Mouse (Mus musculus) limb, embryonic 12.5 days (tissue): ENCODE measurements around the gene Vgf. TPM values are rescaled to one million over a fixed set of nuclear protein-coding genes. Genes with fewer than 3 reads are reported as not detected.

Experiments used
- ATAC-seq: fragments of 200-750 bp; cut with Nextera tagmentation; 2 replicates; pipeline ENCODE4 v1.8.0; 2017; ENCODE audit warnings: low read depth, moderate TSS enrichment; ENCODE audit not compliant: insufficient number of reproducible peaks, insufficient read depth, low FRiP score, low TSS enrichment
- H3K27ac ChIP-seq: fragments of 300-500 bp; sonication (generic); 2 replicates; pipeline ENCODE4 v1.5.1; 2016; ENCODE audit warnings: mild to moderate bottlenecking, moderate library complexity
- H3K27me3 ChIP-seq: fragments of 300-500 bp; sonication (generic); 2 replicates; pipeline ENCODE4 v1.6.1; 2016; ENCODE audit warnings: mild to moderate bottlenecking, moderate library complexity
- H3K36me3 ChIP-seq: fragments of 300-500 bp; sonication (generic); 2 replicates; pipeline ENCODE4 v1.6.1; 2016; ENCODE audit warnings: mild to moderate bottlenecking, moderate library complexity
- H3K4me1 ChIP-seq: fragments of 300-500 bp; sonication (generic); replicated peaks from 2 replicates; pipeline ENCODE4 v1.6.1; 2016
- H3K4me2 ChIP-seq: fragments of 300-500 bp; sonication (generic); 2 replicates; pipeline ENCODE4 v1.6.1; 2016; ENCODE audit warnings: mild to moderate bottlenecking, moderate library complexity
- H3K4me3 ChIP-seq: fragments of 300-500 bp; sonication (generic); replicated peaks from 2 replicates; pipeline ENCODE4 v1.5.1; 2016; ENCODE audit warnings: mild to moderate bottlenecking
- H3K9ac ChIP-seq: fragments of 300-500 bp; sonication (generic); replicated peaks from 2 replicates; pipeline ENCODE4 v1.6.1; 2016; ENCODE audit warnings: mild to moderate bottlenecking, moderate library complexity
- H3K9me3 ChIP-seq: fragments of 300-500 bp; sonication (generic); 2 replicates; pipeline ENCODE4 v1.6.1; 2016; ENCODE audit warnings: mild to moderate bottlenecking, moderate library complexity
- WGBS: fragments of 180-500 bp; shearing (Covaris S2); methylation state at CpG from one replicate; pipeline ENCODE4 v1.1.7; 2016; 5-methylcytosine and 5-hydroxymethylcytosine counted together
- polyA plus RNA-seq: library from polyadenylated mRNA; unstranded; fragments of >200 nt; fragmentation: Nextera tagmentation; extraction: Ambion mirVana; gene quantifications from 2 replicates; pipeline ENCODE4 v1.2.1, GENCODE M21; 2016

Gene Vgf
- polyA plus RNA-seq, 1 experiment from 2014 or later = 0.25 TPM

DNA sequence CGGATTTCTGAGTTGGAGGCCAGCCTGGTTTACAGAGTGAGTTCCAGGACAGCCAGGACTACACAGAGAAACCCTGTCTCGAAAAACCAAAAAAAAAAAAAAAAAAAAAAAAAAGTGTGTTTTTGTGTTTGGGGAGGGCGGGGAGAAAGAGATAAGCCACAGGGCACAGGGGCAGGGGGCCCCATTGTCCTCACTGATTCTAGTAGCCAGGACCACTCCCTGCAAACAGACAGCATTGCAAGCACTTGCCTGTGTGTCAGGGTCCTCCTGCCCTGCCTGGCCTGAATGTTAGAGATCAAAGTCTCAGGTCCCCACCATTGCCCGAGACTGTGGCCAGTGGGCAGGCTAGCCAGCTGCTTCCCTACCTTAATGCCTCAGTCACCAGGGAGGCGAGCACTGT lies 26.7 kb upstream of the Vgf start:
- H3K36me3 ChIP-seq = peaks cover 19% of the 10 kb centered on the region
- H3K27ac ChIP-seq = no peak overlapping the region
- H3K9me3 ChIP-seq = no peaks in the 10 kb centered on the region
- 61% methylated on average over 5 of the region's 5 CpGs for WGBS
- no peaks in the 10 kb centered on the region for H3K27me3 ChIP-seq
- no peak for ATAC-seq
- H3K4me2 ChIP-seq = no peak overlapping the region
- 0 out of 2 replicates have a peak, but pooled peaks cover 4% of the 10 kb centered on the region for H3K4me1 ChIP-seq
- no peak overlapping the region for H3K9ac ChIP-seq
- no peak overlapping the region for H3K4me3 ChIP-seq

DNA sequence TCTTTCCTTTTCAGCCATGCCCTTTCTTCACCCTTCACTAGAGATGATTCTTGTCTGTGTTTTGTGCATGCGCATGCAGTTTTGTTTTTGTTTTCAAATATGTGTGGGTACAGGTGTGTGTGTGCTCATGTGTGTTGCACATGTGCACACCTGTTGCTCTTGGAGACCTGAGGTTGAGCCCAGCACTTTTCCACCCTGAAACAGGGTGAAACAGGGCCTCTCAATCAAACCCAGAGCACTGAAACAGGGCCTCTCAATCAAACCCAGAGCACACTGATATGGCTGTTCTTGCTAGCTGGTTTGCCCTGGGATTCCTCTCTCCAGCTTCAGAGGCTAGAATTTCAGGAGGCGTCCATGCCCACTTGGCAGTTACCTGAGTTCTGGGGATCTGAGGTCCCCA lies 25.6 kb upstream of the Vgf start:
- H3K27ac ChIP-seq = no peak overlapping the region
- ATAC-seq = no peak
- no peaks in the 10 kb centered on the region for H3K27me3 ChIP-seq
- 0 out of 2 replicates have a peak, but pooled peaks cover 4% of the 10 kb centered on the region for H3K4me1 ChIP-seq
- H3K9me3 ChIP-seq = no peaks in the 10 kb centered on the region
- no peak overlapping the region for H3K9ac ChIP-seq
- WGBS = 83% methylated on average over 2 of the region's 2 CpGs
- H3K36me3 ChIP-seq = peaks cover 8% of the 10 kb centered on the region
- H3K4me2 ChIP-seq = no peak overlapping the region
- H3K4me3 ChIP-seq = no peak overlapping the region

DNA sequence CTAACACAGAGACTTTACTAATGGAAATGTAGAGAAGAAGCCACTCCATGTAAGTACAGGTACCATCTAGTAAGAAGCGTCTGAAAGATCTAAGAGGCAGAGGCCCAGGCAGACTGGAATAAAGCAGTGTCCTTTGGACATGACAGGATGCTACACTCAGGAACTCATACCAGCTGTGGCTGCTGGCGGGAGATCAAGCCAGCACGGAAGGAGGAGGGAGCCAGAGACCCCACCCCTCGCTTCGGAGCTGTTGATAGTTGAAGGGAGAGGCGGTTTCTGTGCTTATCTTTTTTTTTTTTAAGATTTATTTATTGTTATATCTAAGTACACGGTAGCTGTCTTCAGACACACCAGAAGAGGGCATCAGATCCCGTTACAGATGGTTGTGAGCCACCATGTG lies 18.9 kb upstream of the Vgf start:
- 69% methylated on average over 8 of the region's 8 CpGs for WGBS
- Histone ChIP-seq H3K36me3 (no peaks in the 10 kb centered on the region), H3K4me3 (no peak overlapping the region), H3K4me1 (no peaks in the 10 kb centered on the region), H3K27me3 (peaks cover 3% of the 10 kb centered on the region; the same call in 1 of the 2 replicates), H3K9me3 (no peaks in the 10 kb centered on the region), H3K27ac (no peak overlapping the region), H3K9ac (no peak overlapping the region), H3K4me2 (no peak overlapping the region)
- ATAC-seq = no peak

DNA sequence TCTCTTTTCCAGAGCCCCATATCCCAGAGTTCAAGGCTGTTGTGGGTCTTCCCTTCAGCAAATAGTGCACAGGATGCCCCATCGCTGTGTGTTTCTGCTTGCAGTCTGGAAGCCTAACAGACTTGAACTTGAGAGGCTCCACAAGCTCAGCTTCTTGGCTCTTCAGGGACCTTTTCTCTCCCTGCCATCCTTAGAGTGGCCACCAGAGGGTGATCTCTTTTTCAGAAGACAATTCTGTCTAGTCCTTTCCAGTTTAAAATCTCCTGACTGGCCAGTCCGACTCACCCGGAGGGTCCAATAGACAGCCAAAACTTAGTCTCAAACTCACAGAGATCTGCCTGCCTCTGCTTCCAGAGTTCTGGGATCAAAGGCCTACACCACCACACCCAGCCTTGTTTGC lies 16.2 kb upstream of the Vgf start:
- WGBS = 45% methylated on average over 3 of the region's 3 CpGs
- no peaks in the 10 kb centered on the region for H3K4me1 ChIP-seq

DNA sequence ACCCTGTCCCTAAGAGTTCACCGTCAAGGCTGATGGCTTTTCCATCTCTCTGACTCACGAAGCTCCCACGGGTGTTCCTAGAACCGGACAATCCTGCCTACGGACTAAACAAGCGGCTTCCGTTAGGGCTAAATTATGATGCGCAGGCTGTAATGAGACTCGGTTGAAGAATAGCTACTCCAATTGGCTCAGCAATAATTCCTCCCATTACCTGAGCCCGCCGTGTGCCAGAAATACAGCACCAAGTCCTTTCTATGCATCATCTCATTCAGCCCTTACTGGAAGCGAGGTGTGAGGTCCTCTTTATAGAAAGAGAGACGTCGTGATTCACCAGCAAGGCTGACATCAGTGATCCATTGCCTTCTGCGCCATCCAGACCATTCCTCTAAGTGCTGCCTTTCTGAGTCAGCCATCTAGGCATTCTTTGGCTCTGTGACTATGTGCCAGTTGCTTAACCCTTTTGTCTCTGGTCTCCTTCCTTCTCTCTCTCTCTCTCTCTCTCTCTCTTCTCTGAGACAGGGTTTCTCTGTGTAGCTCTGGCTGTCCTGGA lies 13.7 kb upstream of the Vgf start:
- WGBS = 76% methylated on average over 15 of the region's 15 CpGs
- Histone ChIP-seq H3K27me3 (peaks cover 3% of the 10 kb centered on the region; the same call in 1 of the 2 replicates), H3K9ac (no peak overlapping the region), H3K36me3 (no peaks in the 10 kb centered on the region), H3K4me1 (no peaks in the 10 kb centered on the region), H3K4me2 (no peak overlapping the region), H3K27ac (no peak overlapping the region), H3K9me3 (no peaks in the 10 kb centered on the region), H3K4me3 (no peak overlapping the region)
- ATAC-seq = no peak

More for the DNA sequence above, 16.2 kb upstream of the Vgf start:
- no peak overlapping the region for H3K27ac ChIP-seq
- H3K4me3 ChIP-seq = no peak overlapping the region
- ATAC-seq = no peak
- H3K36me3 ChIP-seq = no peaks in the 10 kb centered on the region
- no peak overlapping the region for H3K9ac ChIP-seq
- peaks cover 3% of the 10 kb centered on the region; the same call in 1 of the 2 replicates for H3K27me3 ChIP-seq
- no peak overlapping the region for H3K4me2 ChIP-seq
- H3K9me3 ChIP-seq = no peaks in the 10 kb centered on the region

DNA sequence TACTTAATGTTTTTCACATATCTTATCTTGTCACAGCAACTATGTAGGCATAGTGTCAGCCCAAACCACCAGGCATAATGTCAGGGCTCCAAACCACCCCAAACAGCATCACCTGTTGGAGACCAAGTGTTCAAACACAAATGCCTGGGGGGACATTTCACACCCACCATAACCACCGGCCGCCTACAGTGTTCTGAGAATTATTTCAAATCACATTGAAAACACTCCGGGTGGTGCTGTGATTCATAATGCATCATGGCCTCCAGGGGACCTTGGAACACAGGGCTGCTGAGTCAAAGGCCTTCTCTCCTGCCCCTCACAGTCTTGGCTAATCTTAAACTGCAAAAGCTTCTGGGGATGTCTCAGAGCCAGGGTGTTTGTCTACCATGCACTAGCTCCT lies 10.3 kb upstream of the Vgf start:
- H3K9ac ChIP-seq = no peak overlapping the region
- no peak for ATAC-seq
- H3K9me3 ChIP-seq = no peaks in the 10 kb centered on the region
- H3K4me3 ChIP-seq = no peak overlapping the region
- 86% methylated on average over 3 of the region's 3 CpGs for WGBS
- peaks cover 9% of the 10 kb centered on the region for H3K27me3 ChIP-seq
- no peak overlapping the region for H3K4me2 ChIP-seq
- no peak overlapping the region for H3K27ac ChIP-seq
- H3K4me1 ChIP-seq = no peaks in the 10 kb centered on the region
- no peaks in the 10 kb centered on the region for H3K36me3 ChIP-seq

DNA sequence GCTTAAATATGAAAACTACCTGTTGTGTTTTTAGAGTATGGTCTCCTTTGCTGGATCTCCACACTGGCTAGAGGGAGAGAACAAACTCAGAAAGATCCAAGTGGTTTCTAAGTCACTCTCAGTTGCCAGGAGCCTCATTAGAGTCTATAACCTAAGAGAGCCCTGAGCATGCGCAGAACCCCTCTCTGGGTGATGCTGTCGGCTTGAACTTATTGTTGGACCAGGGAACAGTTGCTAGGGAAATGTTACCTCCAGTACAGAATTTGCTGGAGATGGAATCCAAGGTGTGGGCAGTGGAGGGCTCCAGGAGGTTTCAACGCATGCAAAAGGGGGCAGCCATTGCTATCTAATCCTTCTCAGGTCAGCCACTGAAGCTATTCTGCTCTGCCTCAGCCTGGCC lies 1.9 kb upstream of the Vgf start:
- no peak overlapping the region for H3K4me2 ChIP-seq
- peaks cover 64% of the 10 kb centered on the region for H3K27me3 ChIP-seq
- WGBS = 57% methylated on average over 3 of the region's 3 CpGs
- H3K4me1 ChIP-seq = peaks cover 6% of the 10 kb centered on the region; the same call in 1 of the 2 replicates
- H3K36me3 ChIP-seq = no peaks in the 10 kb centered on the region
- H3K4me3 ChIP-seq = no peak overlapping the region
- no peaks in the 10 kb centered on the region for H3K9me3 ChIP-seq
- no peak for ATAC-seq
- H3K27ac ChIP-seq = no peak overlapping the region
- H3K9ac ChIP-seq = no peak overlapping the region

DNA sequence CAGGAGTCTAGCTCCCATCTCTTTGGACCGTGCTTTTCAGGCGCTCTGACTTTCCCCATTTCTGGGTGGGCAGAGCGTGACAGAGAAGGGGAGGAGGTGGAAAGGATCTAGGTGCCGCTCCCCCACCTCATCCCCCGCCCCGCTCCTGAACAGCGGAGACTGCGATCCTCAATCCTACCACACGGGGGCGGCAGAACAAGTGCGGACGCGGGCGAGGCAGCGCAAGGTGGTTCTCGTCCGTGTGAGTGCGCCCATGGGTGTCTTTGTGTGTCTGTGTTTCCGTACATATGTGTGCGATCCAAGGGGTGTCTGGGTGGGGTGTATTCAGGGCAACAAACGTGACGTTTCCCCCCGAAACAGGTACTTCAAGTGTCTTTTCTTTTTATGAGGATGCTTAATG lies 1.1 kb upstream of the Vgf start:
- Histone ChIP-seq H3K4me3 (no peak overlapping the region), H3K27ac (no peak overlapping the region), H3K9ac (no peak overlapping the region), H3K4me2 (no peak overlapping the region), H3K9me3 (no peaks in the 10 kb centered on the region), H3K36me3 (no peaks in the 10 kb centered on the region), H3K4me1 (peaks cover 12% of the 10 kb centered on the region), H3K27me3 (peaks cover 70% of the 10 kb centered on the region)
- under 1% methylated on average over 23 of the region's 23 CpGs for WGBS
- ATAC-seq = no peak

DNA sequence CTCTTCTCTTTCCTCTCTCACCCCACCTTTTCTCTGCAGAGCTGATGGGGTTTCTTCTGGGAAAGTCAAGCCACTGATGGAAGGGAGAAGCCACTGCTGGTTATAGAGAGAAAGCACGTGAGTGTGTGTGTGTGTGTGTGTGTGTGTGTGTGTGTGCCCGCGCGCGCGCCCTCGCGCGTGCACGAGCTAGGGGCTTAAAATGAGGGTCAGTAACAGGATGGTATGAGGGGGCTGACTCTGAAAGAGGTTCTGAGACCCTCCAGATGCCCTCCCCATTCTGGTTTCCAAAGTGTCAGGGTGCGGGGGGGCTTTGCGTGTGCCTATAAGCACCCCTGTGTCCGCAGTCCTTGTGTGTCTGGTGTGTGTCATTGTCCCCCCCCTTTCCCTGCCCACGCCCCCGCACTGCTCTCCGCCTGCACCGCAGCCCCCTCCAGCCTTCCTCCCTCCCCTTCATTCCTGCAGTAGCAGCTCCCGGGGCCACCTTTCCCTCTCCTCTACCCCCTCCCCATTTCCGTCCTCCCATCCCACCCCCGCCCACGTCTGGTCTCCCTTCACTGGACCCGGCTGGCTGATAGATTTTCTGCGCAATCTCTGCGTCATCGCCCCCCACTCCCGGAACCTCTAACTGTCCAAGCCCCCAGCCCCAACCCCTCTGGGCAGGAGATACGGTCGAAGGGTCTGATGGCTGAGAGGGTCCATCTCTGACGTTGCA lies 2.5 kb downstream of the Vgf start:
- Histone ChIP-seq H3K4me1 (peaks cover 39% of the 10 kb centered on the region), H3K9ac (no peak overlapping the region), H3K4me2 (no peak overlapping the region), H3K36me3 (no peaks in the 10 kb centered on the region), H3K27ac (no peak overlapping the region), H3K4me3 (0 out of 2 replicates have a peak overlapping the region, but pooled peaks have one; percentile 3), H3K27me3 (peaks cover 99% of the 10 kb centered on the region), H3K9me3 (no peaks in the 10 kb centered on the region)
- ATAC-seq = no peak
- 5% methylated on average over 29 of the region's 29 CpGs for WGBS

DNA sequence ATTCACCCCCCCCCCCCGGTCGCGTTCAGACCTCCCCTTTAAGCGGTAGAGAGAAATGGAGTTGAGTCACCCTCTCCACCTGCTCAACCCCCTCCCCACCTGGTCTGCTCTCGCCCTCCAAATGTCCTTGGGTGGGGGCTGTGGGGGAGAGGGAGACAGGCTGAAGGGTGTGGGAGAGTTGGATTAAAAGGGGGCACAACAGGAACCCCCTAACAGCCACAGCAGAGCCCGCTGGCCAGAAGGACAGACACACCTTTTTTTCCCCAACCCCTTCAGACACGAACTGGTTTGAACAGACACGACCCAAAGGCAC lies 3.0 kb downstream of the Vgf start:
- no peak for ATAC-seq
- Histone ChIP-seq H3K27me3 (peaks cover 99% of the 10 kb centered on the region), H3K4me3 (peak overlapping the region; percentile 35), H3K4me2 (peak overlapping the region; percentile 63), H3K27ac (no peak overlapping the region), H3K9ac (no peak overlapping the region), H3K9me3 (no peaks in the 10 kb centered on the region), H3K4me1 (peaks cover 39% of the 10 kb centered on the region), H3K36me3 (no peaks in the 10 kb centered on the region)
- 0% methylated on average over 8 of the region's 8 CpGs for WGBS

DNA sequence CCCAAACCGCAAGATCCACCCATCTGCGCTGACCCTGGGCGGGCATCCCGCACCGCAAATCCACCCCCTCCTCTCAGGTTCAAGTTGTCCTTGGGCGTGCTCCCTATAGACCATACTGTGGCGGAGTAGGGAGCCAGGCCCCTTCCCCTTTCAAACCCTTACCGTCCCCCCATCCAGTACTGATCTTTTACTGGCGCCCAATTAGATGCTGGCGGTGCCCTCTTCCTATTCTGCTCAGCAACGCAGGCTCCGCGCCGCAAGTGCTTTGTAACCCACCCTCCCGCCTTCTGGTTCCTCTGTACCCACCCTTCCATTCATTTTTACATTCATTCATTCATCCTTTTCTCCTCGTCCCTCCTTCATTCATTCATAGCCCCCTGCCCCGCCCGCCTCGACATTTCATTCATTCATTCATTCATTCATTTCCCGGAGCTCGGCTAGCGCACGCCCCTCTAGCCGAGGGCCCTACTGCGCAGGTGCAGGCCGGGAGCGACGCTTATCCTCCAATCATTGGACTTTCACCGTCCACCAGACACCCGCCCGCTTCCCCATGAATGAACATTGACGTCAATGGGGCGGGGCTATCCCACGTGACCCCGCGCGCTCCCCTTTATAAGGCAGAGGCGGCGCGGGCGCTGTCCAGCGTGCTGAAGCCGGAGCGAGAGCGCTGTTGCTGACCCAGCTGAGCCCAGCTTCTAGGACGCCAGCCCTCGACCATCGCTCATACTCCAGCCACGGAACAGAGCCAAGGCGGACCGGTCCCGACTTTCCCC lies 3.6 kb downstream of the Vgf start:
- Histone ChIP-seq H3K4me3 (peak overlapping the region; percentile 35), H3K9ac (no peak overlapping the region), H3K9me3 (no peaks in the 10 kb centered on the region), H3K27me3 (peaks cover 97% of the 10 kb centered on the region), H3K27ac (no peak overlapping the region), H3K4me2 (peak overlapping the region; percentile 63), H3K4me1 (peaks cover 39% of the 10 kb centered on the region), H3K36me3 (0 out of 2 replicates have a peak, but pooled peaks cover 1% of the 10 kb centered on the region)
- ATAC-seq = peak; percentile 47
- under 1% methylated on average over 52 of the region's 52 CpGs for WGBS
